Mouse (Mus musculus) heart, postnatal 36 days (tissue): ENCODE data around the gene Trex2. TPM values are rescaled to one million over a fixed set of nuclear protein-coding genes. Genes with fewer than 3 reads are reported as not detected.

Experiments used
- DNase-seq, 2 experiments: peaks; one replicate each; pipeline ENCODE4 v3.0.0; 2021 to 2022
- intact Hi-C: fragments of 180-260 bp; cut with DNase I; formaldehyde crosslinking; loops from one replicate; pipeline ENCODE4 v1.15.1; 2025
- total RNA-seq, 2 experiments: library from RNA; stranded (reverse); gene quantifications; 2 replicates each; pipeline ENCODE4 v1.2.3; 2021

The Trex2 gene
- not detected for total RNA-seq

DNA sequence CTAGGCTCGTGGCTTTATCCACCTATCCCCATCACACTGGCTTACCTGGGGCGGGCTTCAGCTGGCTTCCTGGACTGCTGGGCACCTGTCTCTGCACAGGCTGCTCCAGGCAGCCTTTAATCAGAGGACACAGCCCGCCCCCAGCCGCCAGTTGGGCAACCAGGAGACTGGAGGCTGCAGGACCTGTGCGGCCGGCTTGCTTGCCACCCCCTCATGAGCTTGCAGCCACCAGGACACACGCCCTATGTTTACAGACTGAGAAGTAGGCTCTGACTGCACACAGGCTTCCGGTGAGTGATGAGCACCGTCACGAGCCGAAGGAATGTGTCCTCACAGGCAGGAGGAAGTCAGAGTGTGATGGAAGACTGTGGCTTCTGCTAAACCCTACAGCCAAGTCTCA lies at the start of gene Trex2:
Trex2 (minus strand) TSS at position 93 of the 400 bp plus-strand sequence.
- intact Hi-C loops = no loop called here
- DNase-seq = no peak

- intact Hi-C loops = no loop called here
- no peak for DNase-seq
Measured at GRCm38 (mm10) chrX:73484870-73485269, 49.7 kb upstream of the Trex2 start.

DNA sequence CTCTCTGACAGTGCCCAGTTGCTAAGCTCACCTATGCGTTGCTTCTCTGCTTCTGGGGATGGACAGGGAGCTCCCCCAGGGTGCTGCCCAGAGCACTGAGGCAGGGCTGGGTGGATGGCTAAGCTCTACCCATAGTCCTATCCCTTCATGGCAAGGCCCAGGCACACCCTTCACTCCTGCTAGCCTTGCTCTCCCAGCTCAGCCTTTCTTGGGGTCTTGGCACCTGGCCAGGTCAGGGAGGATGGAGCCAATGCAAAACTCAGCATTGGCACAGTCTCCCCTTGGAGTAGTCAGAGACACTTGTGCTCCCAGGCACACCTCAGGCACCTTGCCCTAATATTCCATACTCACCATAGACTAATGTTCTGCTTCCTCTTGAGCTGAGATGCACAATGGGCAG lies 48.9 kb upstream of the Trex2 start:
- intact Hi-C loops = no loop called here
- DNase-seq = no peak

- peak in 1 of 2 experiments; percentile 40 for DNase-seq
- intact Hi-C loops = no loop called here
Measured at GRCm38 (mm10) chrX:73483484-73483810, 48.3 kb upstream of the Trex2 start, which contains the start of gene Bgn. Bgn (plus strand) TSS chrX:73483602.

- intact Hi-C loops = no loop called here
- DNase-seq = no peak
Measured at GRCm38 (mm10) chrX:73482643-73483483, 47.7 kb upstream of the Trex2 start.

DNA sequence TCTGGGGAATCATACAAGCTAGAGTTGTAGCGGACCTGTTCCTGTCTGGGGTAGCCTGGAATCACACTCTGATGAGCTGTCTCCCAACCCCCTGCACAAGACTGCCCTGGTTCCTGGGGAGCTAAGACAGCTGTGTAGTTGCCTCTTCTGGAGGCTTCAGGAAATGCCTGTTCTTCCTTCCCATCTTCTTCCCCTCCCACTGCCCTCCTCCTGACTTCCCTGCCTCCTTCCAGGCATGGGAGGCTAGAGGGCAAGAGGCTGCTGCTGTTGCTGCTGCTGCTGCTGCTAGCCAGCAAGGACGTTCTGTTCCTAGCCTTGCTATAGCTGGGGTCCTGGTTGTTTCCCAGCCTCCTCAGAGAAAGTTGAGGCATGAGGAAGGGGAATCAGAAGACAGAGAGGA lies 45.2 kb upstream of the Trex2 start:
- DNase-seq = no peak
- intact Hi-C loops = no loop called here

DNA sequence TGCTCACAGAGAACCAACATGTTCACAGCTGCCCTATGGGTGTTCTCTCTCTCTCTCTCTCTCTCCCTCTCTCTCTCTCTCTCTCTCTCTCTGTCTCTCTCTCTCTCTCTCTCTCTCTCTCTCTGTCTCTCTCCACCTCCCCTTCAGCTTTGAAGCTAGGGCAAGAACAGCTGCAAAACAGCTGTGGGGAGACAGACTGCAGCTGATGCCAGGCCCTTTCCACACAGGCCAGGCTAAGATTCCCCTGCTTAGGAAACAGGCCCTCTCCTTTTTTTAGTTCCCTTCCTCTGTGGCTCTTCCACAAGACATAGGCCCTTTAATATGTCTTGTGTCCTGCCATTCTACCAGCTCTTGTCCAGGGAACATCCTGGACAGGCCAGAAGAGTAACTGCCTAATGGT lies 44.5 kb upstream of the Trex2 start:
- DNase-seq = no peak
- intact Hi-C loops = no loop called here

- DNase-seq = no peak
- intact Hi-C loops = no loop called here
Measured at GRCm38 (mm10) chrX:73477500-73477899, 42.4 kb upstream of the Trex2 start.

DNA sequence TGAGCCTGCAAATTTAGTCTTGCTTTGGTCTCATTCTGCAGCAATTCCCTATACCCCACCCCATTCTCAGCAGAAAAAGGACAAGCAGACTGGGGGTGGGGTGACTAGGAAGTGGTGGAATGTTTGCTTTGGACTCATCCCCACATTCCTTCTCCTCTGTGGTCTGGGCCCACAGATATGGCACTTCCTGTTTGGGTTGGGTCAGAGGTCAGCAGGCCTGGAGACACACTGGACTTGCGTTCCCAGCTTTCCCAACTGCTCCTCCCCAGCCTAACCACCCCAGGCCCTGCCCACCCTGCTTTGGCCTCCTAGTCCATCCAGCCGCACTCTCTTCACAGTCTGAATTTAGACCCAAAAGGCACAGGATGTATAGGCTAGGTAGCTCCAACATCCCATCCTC lies 41.5 kb upstream of the Trex2 start:
- intact Hi-C loops = no loop called here
- DNase-seq = peak in 1 of 2 experiments; percentile 49

- intact Hi-C loops = no loop called here
- DNase-seq = no peak
Measured at GRCm38 (mm10) chrX:73475658-73476256, 40.6 kb upstream of the Trex2 start.

DNA sequence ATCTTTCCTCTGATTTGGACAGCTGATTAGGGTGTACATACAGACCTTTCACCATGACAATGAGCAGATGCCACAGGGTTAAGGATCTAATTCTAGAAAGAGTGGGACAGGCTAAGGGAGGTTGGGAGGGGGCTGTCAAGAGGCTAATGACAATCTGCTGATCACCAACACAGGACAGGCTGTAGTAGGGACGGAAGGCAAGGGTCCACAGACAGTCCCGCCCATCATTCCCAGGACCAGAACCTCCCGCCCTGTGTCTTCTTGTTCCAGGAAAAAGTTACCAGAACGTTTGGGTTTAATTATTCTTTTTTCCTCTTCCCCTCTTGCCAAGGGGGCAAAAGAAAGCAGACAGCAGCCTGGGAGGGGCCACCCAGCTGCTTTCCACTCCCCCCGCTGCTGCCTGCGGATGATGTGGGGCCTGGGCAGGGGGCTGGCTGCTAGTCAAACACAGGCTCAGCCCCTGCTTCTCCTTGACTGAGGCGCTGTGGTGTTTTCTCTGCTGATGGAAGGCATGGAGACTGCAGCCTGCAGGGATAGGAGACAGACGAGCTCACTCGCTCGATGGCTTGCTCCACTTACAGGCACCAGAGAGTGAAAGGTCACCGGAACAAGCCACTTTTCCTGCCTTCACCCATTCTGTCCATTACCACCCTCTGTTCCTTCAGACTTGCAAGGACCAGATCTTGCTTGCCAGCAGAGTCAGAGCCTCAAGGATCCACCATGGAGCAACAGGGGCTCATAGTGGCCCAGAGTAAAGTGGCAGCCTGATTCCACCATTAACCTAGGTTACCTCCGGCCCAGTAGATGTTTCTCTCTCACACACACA lies 39.4 kb upstream of the Trex2 start:
- intact Hi-C loops = no loop called here
- DNase-seq = no peak

- no peak for DNase-seq
- intact Hi-C loops = no loop called here
Measured at GRCm38 (mm10) chrX:73471764-73472163, 36.6 kb upstream of the Trex2 start.

DNA sequence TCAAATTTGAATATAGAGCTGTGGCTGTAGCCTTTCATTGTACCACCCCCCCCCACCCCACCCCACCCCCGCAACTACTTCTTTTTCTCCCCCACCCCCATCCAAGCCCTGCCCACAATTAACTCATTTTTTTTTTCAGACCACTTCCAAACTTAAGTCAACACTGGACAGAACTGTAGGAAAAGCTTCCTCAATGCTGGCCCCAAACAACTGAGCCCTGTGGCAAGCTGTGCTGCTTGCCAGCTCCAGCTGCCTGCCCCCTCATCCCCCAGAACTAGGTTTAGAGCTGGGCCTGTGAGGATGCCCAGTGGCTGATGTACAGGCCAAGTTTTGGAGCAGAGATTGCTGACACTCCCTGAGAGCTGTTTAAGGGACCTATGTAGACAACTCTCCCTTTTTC lies 33.6 kb upstream of the Trex2 start:
- intact Hi-C loops = no loop called here
- no peak for DNase-seq

DNA sequence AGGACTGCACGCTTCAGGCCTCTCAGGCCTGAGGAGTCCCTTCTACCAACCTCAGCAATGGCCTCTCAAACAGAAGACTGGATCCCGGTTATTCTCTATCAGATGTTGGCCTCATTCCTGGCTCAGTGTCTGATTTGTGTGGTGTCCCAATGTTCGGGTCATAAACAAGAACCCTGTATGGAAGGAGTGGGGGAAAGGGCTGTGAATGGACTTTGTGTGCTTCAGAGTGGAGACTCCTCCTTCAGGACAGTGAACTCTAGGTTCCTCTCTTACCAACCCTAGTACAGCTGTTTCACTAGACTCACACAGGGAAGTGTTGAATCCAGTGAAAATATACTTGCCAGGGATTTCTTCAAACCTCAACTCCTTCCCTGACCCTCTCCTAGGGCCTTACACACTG lies 33.2 kb upstream of the Trex2 start:
- no peak for DNase-seq
- intact Hi-C loops = no loop called here

DNA sequence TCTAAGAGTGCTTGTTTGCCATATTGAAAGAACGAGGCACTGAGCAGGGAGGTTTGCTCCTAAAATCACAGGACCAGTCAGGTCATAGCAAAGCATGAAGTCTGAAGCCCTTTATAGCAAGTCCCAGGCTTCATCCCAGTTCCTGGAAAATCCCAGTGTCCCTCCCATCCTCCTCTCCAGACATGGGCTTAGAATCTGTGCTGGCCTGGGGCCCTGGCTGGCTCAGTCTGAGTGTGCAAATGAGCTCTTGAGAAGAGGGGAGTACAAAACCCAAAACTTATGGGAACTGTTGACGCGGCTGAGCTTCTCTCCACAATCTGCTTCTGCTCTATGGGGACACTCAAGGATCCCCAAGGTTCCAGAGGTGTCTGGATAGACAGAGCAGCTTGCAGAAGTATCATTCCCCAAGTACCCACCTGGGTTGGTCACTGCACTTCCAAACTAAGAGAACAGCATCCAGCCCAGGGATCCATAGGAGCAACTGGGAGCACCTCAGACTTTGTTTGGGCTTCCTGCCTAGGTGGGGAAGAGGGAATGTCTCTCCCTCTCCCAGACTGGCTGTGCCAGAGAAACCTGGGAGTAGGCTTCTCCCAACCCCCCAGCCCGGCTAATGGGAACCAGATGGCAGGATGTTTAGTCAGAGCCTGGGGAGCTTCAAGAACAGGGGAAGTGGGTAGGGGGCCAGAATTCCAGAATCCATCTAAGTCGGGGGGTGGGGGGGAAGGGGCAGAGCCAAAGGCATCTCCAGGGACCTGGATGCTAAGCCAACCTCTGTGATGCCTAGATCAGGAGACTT lies 32.5 kb upstream of the Trex2 start:
- DNase-seq = no peak
- intact Hi-C loops = no loop called here

DNA sequence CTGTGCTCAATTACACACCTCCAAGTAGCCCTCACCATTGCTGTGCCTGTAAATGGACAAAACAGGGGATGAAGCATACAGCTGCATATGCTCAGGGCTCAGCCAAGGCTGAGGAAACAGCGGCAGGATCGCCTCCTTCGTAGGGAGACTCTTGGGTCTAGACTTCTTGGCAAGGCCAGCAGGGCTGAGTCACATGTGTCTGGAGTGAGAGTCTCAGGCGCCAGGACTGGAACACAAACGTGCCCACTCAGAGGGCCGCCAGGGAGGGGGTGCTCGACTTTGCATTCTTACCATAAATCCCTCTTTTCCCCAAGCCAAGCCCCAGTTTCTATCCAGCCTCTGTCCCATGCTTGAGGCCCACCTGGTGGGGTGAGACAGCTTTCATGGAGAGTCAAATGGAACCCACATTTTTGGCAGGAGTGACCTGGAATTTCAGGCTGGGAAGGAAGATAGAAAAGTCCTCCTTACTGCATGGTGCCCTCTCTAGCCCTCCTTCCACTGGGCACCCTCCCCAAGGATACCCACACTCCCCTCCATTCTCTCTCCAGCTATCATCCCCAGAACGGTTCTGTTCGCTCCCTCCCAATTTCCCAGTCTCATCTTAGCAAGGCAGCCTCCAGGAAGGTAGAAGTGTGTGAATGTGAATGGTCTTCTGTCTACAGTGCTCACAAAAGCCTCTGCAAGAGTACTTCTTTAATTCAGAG lies 30.5 kb upstream of the Trex2 start:
- intact Hi-C loops = no loop called here
- no peak for DNase-seq

GRCm38 (mm10) chrX:73460792-73461191 lies 25.6 kb upstream of the Trex2 start:
- DNase-seq = no peak
- intact Hi-C loops = no loop called here

DNA sequence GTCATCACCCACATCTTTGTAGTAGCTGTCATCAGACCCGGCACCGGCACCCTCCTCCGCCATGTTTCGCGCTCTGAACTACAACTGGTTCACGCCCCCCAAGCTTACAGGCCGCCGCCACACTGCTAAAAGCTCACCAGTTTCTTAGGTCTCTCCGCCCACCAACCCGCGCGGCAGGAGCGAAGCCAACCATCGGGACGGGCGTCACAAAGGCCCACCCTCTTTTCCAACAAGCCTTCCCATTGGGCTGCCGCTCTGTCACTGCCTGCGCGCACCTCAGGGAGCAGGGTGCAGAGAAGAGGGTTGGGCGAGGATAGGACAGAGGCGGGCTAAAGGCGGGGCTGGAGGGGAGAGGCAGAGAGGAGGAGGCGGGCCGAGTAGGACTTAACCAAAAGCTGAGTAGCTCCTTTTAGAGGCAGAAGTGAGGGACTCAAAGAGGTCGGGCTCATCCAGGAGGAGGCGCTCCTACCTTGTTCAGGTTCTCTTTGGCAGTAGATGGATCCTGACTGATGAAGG lies 23.8 kb upstream of the Trex2 start, which contains the start of gene Haus7:
Haus7 (minus strand) TSS at position 168 of the 516 bp plus-strand sequence.
- intact Hi-C loops = no loop called here
- DNase-seq = peak; percentile 83 to 84

GRCm38 (mm10) chrX:73451949-73452348 lies 16.8 kb upstream of the Trex2 start:
- intact Hi-C loops = loop anchor here (1.0 to 5.0 kb wide), 2 partner anchors 41 to 445 kb away; no protein-coding TSS in a partner anchor
- DNase-seq = peak; percentile 66 to 76

- intact Hi-C loops = no loop called here
- no peak for DNase-seq
Measured at GRCm38 (mm10) chrX:73441428-73441827, 6.3 kb upstream of the Trex2 start.
